Mouse (Mus musculus): ENCODE results near the gene Scrn2. TPM values are rescaled to one million over a fixed set of nuclear protein-coding genes. Genes with fewer than 3 reads are reported as not detected.

Gene Scrn2
- not detected for polyA plus RNA-seq (2014; fragmentation: Illumina TruSeq; extraction: RNeasy Lipid Tissue Mini Kit (QIAGEN cat#74804); ENCODE audit: low read depth, low replicate concordance)

GRCm38 (mm10) chr11:97029686-97030417, at the start of gene Scrn2:
Scrn2 (plus strand) TSS chr11:97029938.

GRCm38 (mm10) chr11:96982859-96983258, 46.9 kb upstream of the Scrn2 start, which contains the start of gene Sp2:
Sp2 (minus strand) TSS chr11:96982959.

GRCm38 (mm10) chr11:97013121-97013670, 16.5 kb upstream of the Scrn2 start, which contains the start of gene Sp6:
Sp6 (plus strand) TSS chr11:97013394.

GRCm38 (mm10) chr11:97041022-97041899, 11.5 kb downstream of the Scrn2 start, which contains the start of the genes Lrrc46 and Mrpl10:
Lrrc46 (minus strand) TSS chr11:97041407.
Mrpl10 (plus strand) TSS chr11:97041560.

GRCm38 (mm10) chr11:97050216-97050943, 20.6 kb downstream of the Scrn2 start, which contains the start of gene Osbpl7:
Osbpl7 (plus strand) TSS chr11:97050628.

Other genes starting within 250 kb of the Scrn2 start
- gene Cbx1, start 240.8 kb upstream of the Scrn2 start, polyA plus RNA-seq (2014; fragmentation: Illumina TruSeq; extraction: RNeasy Lipid Tissue Mini Kit (QIAGEN cat#74804); ENCODE audit: low read depth, low replicate concordance), result 75.9 TPM
- 35.3 TPM for gene Nfe2l1, start 200.0 kb upstream of the Scrn2 start, polyA plus RNA-seq (2014; fragmentation: Illumina TruSeq; extraction: RNeasy Lipid Tissue Mini Kit (QIAGEN cat#74804); ENCODE audit: low read depth, low replicate concordance)
- gene Copz2, start 180.1 kb upstream of the Scrn2 start, polyA plus RNA-seq (2014; fragmentation: Illumina TruSeq; extraction: RNeasy Lipid Tissue Mini Kit (QIAGEN cat#74804); ENCODE audit: low read depth, low replicate concordance), result 7.0 TPM
- gene Cdk5rap3, start 113.4 kb upstream of the Scrn2 start, polyA plus RNA-seq (2014; fragmentation: Illumina TruSeq; extraction: RNeasy Lipid Tissue Mini Kit (QIAGEN cat#74804); ENCODE audit: low read depth, low replicate concordance), result 17.9 TPM
- gene Prr15l, start 101.8 kb upstream of the Scrn2 start, polyA plus RNA-seq (2014; fragmentation: Illumina TruSeq; extraction: RNeasy Lipid Tissue Mini Kit (QIAGEN cat#74804); ENCODE audit: low read depth, low replicate concordance), result 77.5 TPM
- gene Pnpo, start 86.0 kb upstream of the Scrn2 start, polyA plus RNA-seq (2014; fragmentation: Illumina TruSeq; extraction: RNeasy Lipid Tissue Mini Kit (QIAGEN cat#74804); ENCODE audit: low read depth, low replicate concordance), result 13.9 TPM
- 4.5 TPM for gene Sp2, start 47.0 kb upstream of the Scrn2 start, polyA plus RNA-seq (2014; fragmentation: Illumina TruSeq; extraction: RNeasy Lipid Tissue Mini Kit (QIAGEN cat#74804); ENCODE audit: low read depth, low replicate concordance)
- not detected for gene Sp6, start 16.5 kb upstream of the Scrn2 start, polyA plus RNA-seq (2014; fragmentation: Illumina TruSeq; extraction: RNeasy Lipid Tissue Mini Kit (QIAGEN cat#74804); ENCODE audit: low read depth, low replicate concordance)
- not detected for gene Lrrc46, start 11.5 kb downstream of the Scrn2 start, polyA plus RNA-seq (2014; fragmentation: Illumina TruSeq; extraction: RNeasy Lipid Tissue Mini Kit (QIAGEN cat#74804); ENCODE audit: low read depth, low replicate concordance)
- 10.6 TPM for gene Mrpl10, start 11.6 kb downstream of the Scrn2 start, polyA plus RNA-seq (2014; fragmentation: Illumina TruSeq; extraction: RNeasy Lipid Tissue Mini Kit (QIAGEN cat#74804); ENCODE audit: low read depth, low replicate concordance)
- gene Osbpl7, start 20.7 kb downstream of the Scrn2 start, polyA plus RNA-seq (2014; fragmentation: Illumina TruSeq; extraction: RNeasy Lipid Tissue Mini Kit (QIAGEN cat#74804); ENCODE audit: low read depth, low replicate concordance), result 1.5 TPM
- gene Tbx21, start 85.4 kb downstream of the Scrn2 start, polyA plus RNA-seq (2014; fragmentation: Illumina TruSeq; extraction: RNeasy Lipid Tissue Mini Kit (QIAGEN cat#74804); ENCODE audit: low read depth, low replicate concordance), result not detected
- gene Tbkbp1, start 121.6 kb downstream of the Scrn2 start, polyA plus RNA-seq (2014; fragmentation: Illumina TruSeq; extraction: RNeasy Lipid Tissue Mini Kit (QIAGEN cat#74804); ENCODE audit: low read depth, low replicate concordance), result 0.32 TPM
- gene Kpnb1, start 157.9 kb downstream of the Scrn2 start, polyA plus RNA-seq (2014; fragmentation: Illumina TruSeq; extraction: RNeasy Lipid Tissue Mini Kit (QIAGEN cat#74804); ENCODE audit: low read depth, low replicate concordance), result 117 TPM

All from sigmoid colon, adult 10 weeks (tissue).